Mouse (Mus musculus) embryonic fibroblast, embryonic 13.5 days (primary cell): Measurements from ENCODE around the gene Ercc4.

Source experiments
- CTCF ChIP-seq: IDR thresholded peaks from 2 replicates; pipeline ENCODE4 v1.5.1; 2011; ENCODE audit warnings: mild to moderate bottlenecking, control low read depth, low read length, moderate library complexity, borderline replicate concordance; ENCODE audit not compliant: insufficient read depth
- POLR2A ChIP-seq: IDR thresholded peaks from 2 replicates; pipeline ENCODE4 v1.6.1; 2011; ENCODE audit warnings: low read depth, mild to moderate bottlenecking, control low read depth, low read length, moderate library complexity

DNA sequence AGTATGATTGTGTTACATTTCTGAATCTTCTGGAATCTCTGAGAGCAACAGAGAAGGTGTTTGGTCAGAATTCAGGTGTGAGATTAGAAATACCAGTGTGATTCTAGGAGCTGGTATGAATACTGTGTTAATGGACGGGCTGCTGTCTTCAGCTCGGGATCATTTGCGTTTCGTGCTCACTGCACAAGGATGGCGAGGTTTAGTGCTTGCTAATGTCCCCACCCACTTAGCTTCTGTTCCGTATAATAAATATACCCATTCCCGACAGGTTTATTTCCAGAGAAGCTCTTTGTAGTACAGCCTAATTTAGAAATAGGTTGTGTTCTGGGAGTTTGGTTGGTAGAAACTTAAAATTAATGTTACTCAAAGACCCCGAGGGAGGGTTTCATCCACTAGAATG is 15.9 kb downstream of the Ercc4 start:
- TF ChIP-seq POLR2A = no peak
- no peak for TF ChIP-seq CTCF
